Mouse (Mus musculus): ENCODE results near the gene Smad9. TPM values are rescaled to one million over a fixed set of nuclear protein-coding genes. Genes with fewer than 3 reads are reported as not detected.

The Smad9 gene
- total RNA-seq, 2 experiments from 2014 or later, result 7.3 to 8.1 TPM

DNA sequence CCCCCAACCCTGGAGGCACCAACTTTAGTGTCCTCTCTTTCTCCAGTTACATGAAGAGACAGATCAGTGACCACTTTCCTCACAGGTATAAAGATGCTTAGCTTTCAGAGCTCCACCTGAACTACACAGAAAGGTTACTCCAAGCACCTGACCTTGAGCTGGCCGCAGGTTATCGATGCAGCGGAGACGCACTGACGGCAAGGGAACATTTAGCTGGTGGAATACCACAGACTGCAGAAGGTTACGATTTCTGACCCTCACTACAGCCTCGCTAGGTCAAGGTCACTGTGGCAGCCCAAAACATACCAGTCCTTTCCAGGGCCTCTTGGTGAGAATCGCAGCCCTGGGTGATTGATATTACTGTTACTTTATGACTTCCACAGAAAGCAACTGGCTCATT, 48.3 kb downstream of the Smad9 start:
- intact Hi-C loops (cut with DNase I), result no loop called here
- DNase-seq (ENCODE audit: low spot score in 2 of 2), result no peak

DNA sequence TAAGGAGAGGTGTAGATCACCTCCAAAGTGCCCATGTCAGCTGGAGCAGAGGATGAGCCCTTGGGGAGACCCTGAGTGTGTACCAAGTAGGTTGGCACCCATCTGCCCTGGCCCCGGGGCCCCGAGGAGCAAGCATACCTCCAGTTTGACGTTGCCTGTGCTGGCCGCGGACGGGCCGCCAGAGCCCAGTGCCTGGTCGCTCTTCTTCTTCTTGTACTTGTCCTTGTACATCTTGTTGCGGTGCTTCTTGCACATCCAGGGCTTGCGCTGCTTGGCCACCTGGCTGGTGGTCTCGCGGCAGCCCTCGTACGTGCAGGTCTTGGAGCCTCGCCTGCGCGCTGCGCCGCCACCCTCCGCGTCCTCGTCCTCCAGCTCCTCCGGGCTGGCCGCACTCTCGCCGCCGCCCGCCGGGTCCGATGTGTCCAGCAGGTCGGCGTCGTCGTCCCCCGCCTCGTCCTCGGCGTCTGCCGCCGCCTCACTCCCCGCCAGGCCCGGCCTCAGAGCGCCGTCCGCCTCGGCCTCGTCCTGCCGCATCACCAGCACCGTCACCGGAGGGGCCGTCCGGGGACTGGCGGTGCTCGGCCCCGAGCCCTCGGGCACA, 51.8 kb downstream of the Smad9 start:
- DNase-seq (ENCODE audit: low spot score in 2 of 2), result peak in 1 of 2 experiments; percentile 18
- intact Hi-C loops (cut with DNase I), result loop anchor here (2.0 to 5.0 kb wide), 2 partner anchors 72 to 545 kb away; partner anchors contain the start of genes Alg5 and Exosc8

DNA sequence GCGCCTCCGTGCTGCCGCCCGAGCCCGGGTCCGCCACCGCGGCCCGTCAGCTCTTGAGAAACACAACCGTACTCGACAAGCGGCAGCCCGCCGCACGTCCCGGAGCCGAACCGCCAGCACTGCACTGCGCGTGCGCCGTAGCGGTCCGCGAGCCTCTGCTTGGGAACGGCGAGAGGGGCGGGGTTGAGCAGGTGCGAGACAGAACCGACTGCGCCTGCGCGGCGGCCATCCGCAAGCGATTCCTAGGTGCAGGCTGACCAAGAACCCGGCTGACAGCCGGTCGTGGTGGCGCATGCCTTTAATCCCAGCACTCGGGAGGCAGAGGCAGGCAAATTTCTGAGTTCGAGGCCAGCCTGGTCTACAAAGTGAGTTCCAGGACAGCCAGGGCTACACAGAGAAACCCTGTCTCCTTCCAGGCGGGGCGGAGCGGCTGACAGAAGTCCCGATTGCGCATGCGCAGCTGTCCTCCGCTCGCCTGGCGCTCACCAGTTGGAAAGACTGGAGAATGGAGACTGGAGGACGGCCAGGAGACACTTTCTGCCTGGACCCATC, 52.4 kb downstream of the Smad9 start, which contains the start of gene Rfxap:
Gene Rfxap (minus strand): TSS at position 126 of the 552 bp plus-strand sequence.
- intact Hi-C loops (cut with DNase I), result loop anchor here (2.0 to 5.0 kb wide), 3 partner anchors 73 to 545 kb away; partner anchors contain the start of genes Alg5 and Exosc8
- peak; percentile 95 to 97 for DNase-seq (ENCODE audit: low spot score in 2 of 2)

DNA sequence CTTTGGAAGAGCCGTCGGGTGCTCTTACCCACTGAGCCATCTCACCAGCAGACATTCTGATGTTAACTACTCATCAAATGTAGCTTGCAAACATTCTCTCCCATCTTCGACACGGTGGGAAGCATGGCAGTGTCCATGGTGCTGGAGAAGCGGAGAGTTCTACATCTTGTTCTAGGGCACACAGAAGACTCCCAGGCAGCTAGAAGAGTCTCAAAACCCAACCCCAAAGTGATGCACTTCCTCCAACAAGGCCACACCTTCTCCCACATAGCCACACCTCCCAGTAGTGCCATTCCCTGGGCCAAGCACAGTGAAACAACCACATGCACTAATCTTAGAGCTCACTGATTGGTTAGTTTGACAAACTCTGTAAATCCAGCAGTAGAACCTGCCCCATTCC, 53.7 kb downstream of the Smad9 start:
- no peak for DNase-seq (ENCODE audit: low spot score in 2 of 2)
- intact Hi-C loops (cut with DNase I), result loop anchor here (2.0 to 5.0 kb wide), 2 partner anchors 256 to 543 kb away; no protein-coding TSS in a partner anchor

DNA sequence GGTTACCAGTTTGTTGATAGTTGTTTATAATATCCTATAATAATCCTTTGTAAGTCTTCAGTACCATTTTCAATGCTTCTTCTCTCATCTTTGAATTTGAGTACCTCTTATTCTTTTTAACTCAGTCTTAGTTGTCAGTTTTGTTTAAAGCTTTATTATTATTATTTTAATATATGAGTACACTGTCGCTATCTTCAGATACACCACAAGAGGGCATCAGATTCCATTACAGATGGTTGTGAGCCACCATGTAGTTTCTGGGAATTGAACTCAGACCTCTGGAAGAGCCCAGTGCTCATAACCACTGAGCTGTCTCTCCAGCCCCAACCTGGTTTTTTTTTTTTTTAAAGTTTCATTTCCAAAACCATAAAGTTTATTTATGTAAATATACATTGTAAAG, 56.2 kb downstream of the Smad9 start:
- no peak for DNase-seq (ENCODE audit: low spot score in 2 of 2)
- intact Hi-C loops (cut with DNase I), result loop anchor here (10.0 kb wide), 1 partner anchor 103 kb away; the partner anchor contains the start of gene Sertm1

DNA sequence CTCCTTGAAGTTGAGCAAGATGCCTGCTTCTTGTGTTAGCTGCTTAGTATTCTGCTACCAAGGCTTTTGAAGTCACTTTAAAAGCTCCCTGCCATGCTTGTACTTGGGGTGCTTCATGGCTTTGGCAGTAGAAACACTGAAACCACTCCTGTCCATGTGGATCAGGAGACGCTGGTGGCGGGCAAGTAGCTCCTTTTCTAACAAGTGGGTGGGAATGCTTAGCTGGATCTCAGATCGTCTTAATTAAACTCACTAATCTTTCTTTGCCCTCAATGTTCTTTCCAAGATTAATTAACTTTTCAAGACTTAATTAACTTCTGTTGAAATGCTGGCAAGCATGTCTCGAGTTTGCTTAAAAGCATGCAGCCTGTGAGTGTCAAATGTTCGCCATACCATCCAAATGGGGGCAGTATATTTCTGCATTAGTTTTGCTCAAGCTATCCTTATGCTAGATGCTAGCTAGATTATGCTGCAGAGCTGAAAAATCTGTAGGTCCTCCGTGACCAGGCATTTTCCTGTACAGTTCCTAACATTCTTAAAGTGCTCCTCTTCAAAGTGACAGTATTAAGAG, 58.1 kb downstream of the Smad9 start:
- DNase-seq (ENCODE audit: low spot score in 2 of 2), result no peak
- intact Hi-C loops (cut with DNase I), result loop anchor here (10.0 kb wide), 1 partner anchor 101 kb away; the partner anchor contains the start of gene Sertm1

DNA sequence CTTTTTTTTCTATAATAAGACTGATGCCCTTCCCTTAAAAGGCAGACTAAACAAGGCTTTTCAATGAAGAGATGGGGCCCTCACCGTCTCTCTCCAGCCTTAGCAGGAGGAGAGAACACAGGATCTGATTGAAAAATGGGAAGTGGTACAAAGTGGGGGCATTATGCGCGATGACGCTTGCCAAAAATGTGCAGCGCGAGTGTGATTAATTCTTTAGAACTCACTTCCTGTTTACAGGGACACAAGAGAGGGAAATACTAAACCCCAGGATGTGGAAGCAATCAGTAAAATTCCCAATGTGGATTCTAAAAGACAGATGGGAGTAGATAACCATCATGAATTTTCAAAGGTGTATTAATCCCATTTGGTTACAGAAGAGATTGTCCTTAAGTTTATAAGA, 59.2 kb downstream of the Smad9 start:
- no peak for DNase-seq (ENCODE audit: low spot score in 2 of 2)
- intact Hi-C loops (cut with DNase I), result loop anchor here (10.0 kb wide), 1 partner anchor 100 kb away; the partner anchor contains the start of gene Sertm1

DNA sequence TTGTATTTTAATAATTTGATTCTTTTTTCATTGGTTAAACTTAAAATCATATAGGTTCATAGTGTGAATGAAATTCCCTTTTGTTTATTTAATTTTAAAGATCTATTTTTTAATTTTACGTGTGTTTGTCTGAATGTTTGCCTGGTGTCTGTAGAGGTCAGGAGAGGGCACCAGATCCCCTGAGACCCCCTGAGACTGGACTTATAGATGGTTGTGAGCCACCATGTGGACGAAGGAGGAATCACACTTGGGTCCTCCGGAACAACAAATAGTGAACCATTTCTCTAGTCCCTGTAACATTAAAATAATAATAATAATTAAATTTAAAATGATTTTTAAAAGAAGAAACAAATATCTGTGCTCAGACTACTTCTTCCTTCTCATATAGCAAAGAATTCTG, 59.9 kb downstream of the Smad9 start:
- DNase-seq (ENCODE audit: low spot score in 2 of 2), result no peak
- intact Hi-C loops (cut with DNase I), result loop anchor here (10.0 kb wide), 1 partner anchor 100 kb away; the partner anchor contains the start of gene Sertm1

DNA sequence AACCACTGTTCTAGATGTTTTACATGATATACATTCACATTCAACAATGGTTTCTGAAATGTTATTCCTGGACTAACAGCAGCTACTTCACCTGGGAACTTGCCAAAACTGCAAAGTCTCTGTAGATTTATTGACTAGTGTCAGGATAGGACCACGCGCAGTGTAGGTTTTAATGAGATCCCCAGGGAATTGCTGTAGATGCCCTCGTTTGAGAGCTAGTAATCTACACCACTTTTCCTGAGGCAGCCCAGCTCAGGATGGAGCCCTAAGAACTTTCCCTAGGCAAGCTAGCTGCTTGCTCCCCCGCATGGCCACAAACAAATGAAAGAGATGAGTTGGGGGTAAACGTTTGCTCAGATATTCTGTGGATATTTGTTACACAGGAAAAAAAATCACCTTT, 67.1 kb downstream of the Smad9 start:
- intact Hi-C loops (cut with DNase I), result no loop called here

DNA sequence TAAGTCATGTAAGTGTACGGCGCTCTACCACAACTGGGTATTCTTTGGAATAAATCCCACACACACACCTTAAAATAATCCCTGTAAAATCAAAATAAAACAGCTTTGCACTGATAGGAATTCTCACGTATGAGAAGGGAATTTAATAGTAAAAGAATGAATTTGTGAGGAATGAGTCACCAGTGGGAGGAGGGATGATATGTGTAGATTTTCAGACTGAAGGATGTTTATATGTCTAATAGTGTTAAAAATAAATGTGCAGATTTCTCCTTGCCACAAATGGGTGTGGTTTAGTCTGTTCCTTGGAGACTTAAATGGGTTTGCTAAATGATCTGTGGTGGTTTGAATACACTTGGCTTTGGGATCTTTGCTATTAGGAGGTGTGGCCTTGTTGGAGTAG, 77.1 kb downstream of the Smad9 start:
- no peak for DNase-seq (ENCODE audit: low spot score in 2 of 2)
- intact Hi-C loops (cut with DNase I), result no loop called here

More for the DNA sequence above, 67.1 kb downstream of the Smad9 start:
- no peak for DNase-seq (ENCODE audit: low spot score in 2 of 2)

DNA sequence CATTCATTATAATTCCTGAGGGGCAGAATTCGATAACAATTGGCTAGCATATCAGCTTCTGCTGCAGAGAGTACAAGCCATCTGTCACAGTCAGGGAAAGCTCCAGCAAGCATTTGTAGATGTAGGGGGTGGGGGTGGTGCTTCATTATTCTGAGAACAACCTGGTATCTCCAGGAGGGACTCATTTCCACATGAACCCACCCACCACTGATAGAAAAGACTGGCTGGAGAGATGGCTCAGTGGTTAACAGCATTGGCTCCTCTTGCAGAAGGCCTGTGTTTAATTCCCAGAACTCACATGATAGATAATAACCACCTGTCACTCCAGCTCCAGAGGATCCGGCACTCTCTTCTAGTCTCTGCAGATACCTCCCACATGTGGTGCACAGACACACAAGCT, 80.0 kb downstream of the Smad9 start:
- DNase-seq (ENCODE audit: low spot score in 2 of 2), result peak in 1 of 2 experiments; percentile 26
- intact Hi-C loops (cut with DNase I), result no loop called here

Other genes starting within 250 kb of the Smad9 start
- 10 to 100 TPM; 30.3 to 52.3 TPM for gene Supt20, start 62.8 kb upstream of the Smad9 start, total RNA-seq (2021)
- not detected for gene Gm21958, start 41.2 kb upstream of the Smad9 start, total RNA-seq (2021)
- gene Exosc8, start 20.2 kb upstream of the Smad9 start, total RNA-seq (2021), result 10 to 100 TPM; 24.2 to 26.8 TPM
- 10 to 100 TPM; 17.0 to 19.3 TPM for gene Alg5, start 20.0 kb upstream of the Smad9 start, total RNA-seq (2021)
- gene Rfxap, start 52.2 kb downstream of the Smad9 start, total RNA-seq (2021), result 10 to 100 TPM; 47.1 to 50.2 TPM
- 10 to 100 TPM; 29.6 to 32.5 TPM for gene Sertm1, start 160.3 kb downstream of the Smad9 start, total RNA-seq (2021)